Mouse (Mus musculus) spleen, adult 18-20 months (tissue): ENCODE data around the gene Gsta4.
"Not testable (repeated sequence)": the region's sequence is repeated elsewhere in the genome, so short reads cannot be mapped to it uniquely, and the experiment has no call there.

ENCODE experiments used
- DNase-seq, 2 experiments: peaks; one replicate each; pipeline ENCODE4 v3.0.0; 2022; ENCODE audit warnings: mixed read lengths in 2 of 2

Gsta4 gene

GRCm38 (mm10) chr9:78233121-78233695 lies 50.6 kb downstream of the Gsta4 start:
- not testable (repeated sequence) for DNase-seq

- DNase-seq: not testable (repeated sequence)
Measured at GRCm38 (mm10) chr9:78255683-78256470, 73.3 kb downstream of the Gsta4 start.

- not testable (repeated sequence) for DNase-seq
Measured at GRCm38 (mm10) chr9:78256914-78257313, 74.3 kb downstream of the Gsta4 start, which contains the start of gene Gm3776. Gene Gm3776, plus strand, starts transcription at chr9:78257129.
